In the genomic region with DNA sequence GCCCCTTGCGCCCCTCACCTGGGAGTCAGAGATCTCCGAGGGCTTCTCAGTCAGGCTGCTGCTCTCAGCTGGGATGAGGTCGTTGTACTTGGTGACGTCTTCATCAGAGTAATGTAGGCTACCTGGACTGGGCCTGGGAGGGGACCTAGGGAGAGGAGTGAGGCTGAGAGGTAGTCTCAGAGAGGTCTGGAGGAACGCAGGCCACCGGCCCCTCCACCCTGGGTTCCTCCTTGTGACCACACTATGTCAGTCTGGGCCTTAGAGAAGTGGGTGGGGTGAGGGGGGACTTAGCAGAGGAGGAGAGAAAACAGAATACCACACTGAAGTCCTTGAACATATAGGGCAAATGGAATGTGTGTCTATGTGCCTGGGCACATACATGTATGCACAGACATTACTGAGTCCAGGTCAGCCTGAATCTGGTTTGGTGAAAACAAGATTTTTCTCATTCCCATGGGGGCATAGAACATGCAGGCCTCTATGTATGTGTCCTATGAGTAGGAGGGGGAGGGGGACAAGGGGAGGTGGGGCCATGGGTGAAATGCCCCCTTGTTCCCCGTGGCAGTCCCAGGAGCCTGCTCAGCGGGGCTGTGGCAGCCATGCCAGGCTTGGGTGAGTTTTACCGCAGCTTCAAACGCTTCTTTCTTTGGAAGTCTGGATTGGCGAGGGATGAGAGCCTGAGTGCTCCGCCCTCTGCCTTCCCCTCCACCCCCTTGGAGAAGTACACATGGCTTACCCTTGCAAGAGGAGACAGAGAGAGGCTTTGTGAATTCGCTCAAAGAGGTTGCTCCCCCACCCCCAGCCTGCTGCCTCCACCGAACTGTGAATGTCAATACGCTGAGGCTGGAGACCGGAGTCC, we compare ENCODE assay signal across 8 mouse cellular contexts. TPM values are rescaled to one million over a fixed set of nuclear protein-coding genes. Genes with fewer than 3 reads are reported as not detected.
DNase-seq lines count a peak whose midpoint lies in the region; ATAC-seq and TF ChIP-seq lines count a peak whose summit lies in the region.

No protein-coding gene starts in this region.

- no peaks in the 10 kb centered on the region for H3K36me3 ChIP-seq in embryonic facial prominence, embryonic 14.5 days (ENCODE audit: control insufficient read depth, insufficient read depth, low read length)
- H3K36me3 ChIP-seq in neural tube, embryonic 12.5 days, result peaks cover 5% of the 10 kb centered on the region; the same call in 1 of the 2 replicates

- DNase-seq in left cerebral cortex, adult 2 months (ENCODE audit: extremely low spot score in 1 of 2, low spot score in 2 of 2), result peak in 1 of 2 experiments; percentile 50
- DNase-seq in left cerebral cortex, postnatal 36 days (ENCODE audit: low spot score in 2 of 2), result no peak
- peak; percentile 84 for DNase-seq in embryonic facial prominence, embryonic 14.5 days (ENCODE audit: low spot score)
- DNase-seq in layer of hippocampus, adult 9-11 months, result peak; percentile 75
- no peak for DNase-seq in urinary bladder, adult 18-20 months (ENCODE audit: low spot score in 2 of 2)
- no peak for DNase-seq in adrenal gland, adult (ENCODE audit: inconsistent age in 2 of 2, low spot score in 1 of 2)

- H3K4me3 ChIP-seq in left cerebral cortex, adult 2 months, result no peak overlapping the region
- no peak overlapping the region for H3K4me3 ChIP-seq in embryonic facial prominence, embryonic 14.5 days (ENCODE audit: low read depth, low read length)
- H3K4me3 ChIP-seq in neural tube, embryonic 12.5 days, result no peak overlapping the region

- no peaks in the 10 kb centered on the region for H3K9me3 ChIP-seq in embryonic facial prominence, embryonic 14.5 days (ENCODE audit: control insufficient read depth, low read length)
- H3K9me3 ChIP-seq in neural tube, embryonic 12.5 days, result no peaks in the 10 kb centered on the region

- peak overlapping the region; percentile 63; the same call in 1 of the 2 replicates for H3K27ac ChIP-seq in left cerebral cortex, adult 2 months
- peak overlapping the region; percentile 72 for H3K27ac ChIP-seq in embryonic facial prominence, embryonic 14.5 days (replicated peaks; ENCODE audit: low read depth, low read length)
- H3K27ac ChIP-seq in neural tube, embryonic 12.5 days, result peak overlapping the region; percentile 57; the same call in 1 of the 2 replicates

- 0 out of 2 replicates have a peak overlapping the region, but pooled peaks have one; percentile 15 for H3K4me2 ChIP-seq in embryonic facial prominence, embryonic 14.5 days (ENCODE audit: low read depth, low read length)
- H3K4me2 ChIP-seq in neural tube, embryonic 12.5 days (replicated peaks), result peak overlapping the region; percentile 24; the same call in 1 of the 2 replicates

- intact Hi-C loops in left cerebral cortex, adult 2 months (cut with DNase I), result no loop called here
- intact Hi-C loops in left cerebral cortex, postnatal 36 days (cut with DNase I), result no loop called here

- peak overlapping the region; percentile 14; the same call in 1 of the 2 replicates for H3K9ac ChIP-seq in embryonic facial prominence, embryonic 14.5 days (ENCODE audit: low read depth, low read length)
- no peak overlapping the region for H3K9ac ChIP-seq in neural tube, embryonic 12.5 days

- peak; percentile 82 for ATAC-seq in embryonic facial prominence, embryonic 14.5 days (ENCODE audit: low read depth)
- ATAC-seq in neural tube, embryonic 12.5 days (ENCODE audit: low FRiP score, low read depth), result peak; percentile 71
- no peak for ATAC-seq in erythroblast, adult 5-6 weeks (replicated peaks; ENCODE audit: low FRiP score, poor library complexity, severe bottlenecking)

- H3K4me1 ChIP-seq in embryonic facial prominence, embryonic 14.5 days (ENCODE audit: control insufficient read depth, insufficient read depth, low read length), result peaks cover 34% of the 10 kb centered on the region
- peaks cover 44% of the 10 kb centered on the region for H3K4me1 ChIP-seq in neural tube, embryonic 12.5 days

- H3K27me3 ChIP-seq in embryonic facial prominence, embryonic 14.5 days (replicated peaks; ENCODE audit: control insufficient read depth, insufficient read depth, low read length), result no peaks in the 10 kb centered on the region
- no peaks in the 10 kb centered on the region for H3K27me3 ChIP-seq in neural tube, embryonic 12.5 days (replicated peaks)

- WGBS in embryonic facial prominence, embryonic 14.5 days, result 46% methylated on average over 14 of the region's 16 CpGs
- WGBS in neural tube, embryonic 12.5 days, result 36% methylated on average over 16 of the region's 16 CpGs

- no peak for TF ChIP-seq CTCF in left cerebral cortex, adult 2 months (IDR thresholded peaks at IDR 0.05)

RNA-seq across cellular contexts. Expression of gene Cdc42ep4, which starts 39.9 kb away (rescaled TPM):
- 10 to 100 TPM; 25.6 to 28.8 TPM for total RNA-seq in left cerebral cortex, adult 2 months (2021)
- total RNA-seq in left cerebral cortex, postnatal 36 days (2021), result 10 to 100 TPM; 21.9 to 29.8 TPM
- 39.3 and 51.0 TPM in 2 replicates for polyA plus RNA-seq in embryonic facial prominence, embryonic 14.5 days (2014; fragmentation: Nextera tagmentation; extraction: Ambion mirVana)
- polyA plus RNA-seq in neural tube, embryonic 12.5 days (2016; fragmentation: Nextera tagmentation; extraction: Ambion mirVana), result 95.8 TPM in 2 replicates
- 4.4 and 5.0 TPM in 2 replicates for total RNA-seq in erythroblast, adult 5-6 weeks (2015; ENCODE audit: low replicate concordance)
- 6.7 and 9.9 TPM in 2 replicates for total RNA-seq in erythroblast, adult 5-6 weeks (2017; ENCODE audit: low replicate concordance)

Comparison
In these comparisons a context has a peak if more than half of its experiments do, and no peak if none do; other contexts are left out.
1. DNase-seq: peak in embryonic facial prominence, embryonic 14.5 days (single experiment) and layer of hippocampus, adult 9-11 months (single experiment); none in left cerebral cortex, postnatal 36 days (0 of 2), urinary bladder, adult 18-20 months (0 of 2) and adrenal gland, adult (0 of 2).
2. Peak in every context shown above with its lines, with median percentiles within 50 percentile points of each other: H3K27ac ChIP-seq.